Mouse (Mus musculus) thymus, adult 2 months (tissue): ENCODE measurements around the gene Elp1.

ENCODE experiments used
- CTCF ChIP-seq: fragments of 200-500 bp; IDR thresholded peaks from 2 replicates; pipeline ENCODE4 v1.5.1; 2012; ENCODE audit warnings: mild to moderate bottlenecking, control low read depth, low read length, moderate library complexity, borderline replicate concordance; ENCODE audit not compliant: control insufficient read depth, poor library complexity, insufficient read depth; ENCODE audit errors: extremely low read depth
- POLR2A ChIP-seq: fragments of 200-500 bp; IDR thresholded peaks from 2 replicates; pipeline ENCODE4 v1.6.1; 2012; ENCODE audit warnings: mild to moderate bottlenecking, low read length, control low read depth, moderate library complexity; ENCODE audit not compliant: control insufficient read depth, poor library complexity, insufficient read depth; ENCODE audit errors: extremely low read depth

DNA sequence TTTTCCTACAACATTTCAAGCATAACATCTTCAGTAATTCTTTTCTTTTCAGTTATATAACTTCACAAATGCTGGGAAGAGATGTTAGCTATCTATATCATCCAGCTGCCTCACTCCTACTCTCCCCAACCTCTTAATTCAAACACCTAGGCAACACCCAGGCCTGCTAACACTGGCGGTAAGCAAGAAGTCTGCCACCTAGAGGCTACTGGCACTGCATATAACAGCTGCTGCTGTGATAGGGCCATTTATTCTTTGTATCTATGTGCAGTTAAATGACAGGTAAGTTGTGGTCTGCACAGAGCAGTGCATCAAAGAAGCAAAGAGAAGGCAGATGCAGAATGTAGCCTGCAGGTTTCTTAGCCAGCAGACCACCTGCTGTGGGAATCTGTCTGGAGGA is 10.8 kb downstream of the Elp1 start:
- TF ChIP-seq CTCF (no peak), POLR2A (no peak)
